Mouse (Mus musculus): ENCODE data around the gene AC109138.7. TPM values are rescaled to one million over a fixed set of nuclear protein-coding genes. Genes with fewer than 3 reads are reported as not detected.

Gene AC109138.7
- total RNA-seq, 1 experiment = not detected

DNA sequence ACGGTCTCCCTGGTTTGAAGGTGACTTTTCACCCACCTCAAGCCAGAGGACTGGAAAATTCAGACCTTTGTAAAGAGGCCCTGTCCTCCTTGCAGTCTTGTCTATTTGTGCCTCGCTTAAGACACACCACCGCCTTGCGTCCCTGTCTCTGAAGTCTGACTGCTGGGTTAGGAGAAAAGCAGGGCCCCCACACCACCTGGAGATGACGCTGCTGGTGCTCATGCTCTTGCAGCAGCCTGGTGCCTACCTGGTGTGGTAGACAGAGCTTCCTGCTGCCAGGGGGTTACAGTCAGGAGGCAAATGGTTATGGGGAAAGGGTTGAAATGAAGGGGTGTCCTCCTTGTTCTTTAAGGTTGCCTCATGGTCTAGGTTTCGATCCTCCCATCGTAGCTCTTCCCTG, 40.1 kb downstream of the AC109138.7 start:
- no peak overlapping the region for H3K9ac ChIP-seq (ENCODE audit: insufficient read depth, low read depth, low read length, poor library complexity, severe bottlenecking)
- peaks cover 0 to 2% of the 10 kb centered on the region in 2 experiments; a peak in 1 of 4 replicates for H3K4me1 ChIP-seq (ENCODE audit: control insufficient read depth in 2 of 2, insufficient read depth in 2 of 2, low read length in 2 of 2, poor library complexity in 1 of 2)
- H3K27ac ChIP-seq (ENCODE audit: insufficient read depth, low read depth, low read length, poor library complexity, severe bottlenecking) = no peak overlapping the region
- H3K9me3 ChIP-seq (ENCODE audit: control insufficient read depth, insufficient read depth, low read depth, low read length) = no peaks in the 10 kb centered on the region
- H3K36me3 ChIP-seq (ENCODE audit: control insufficient read depth, insufficient read depth, low read length, poor library complexity, severe bottlenecking) = no peaks in the 10 kb centered on the region
- in situ Hi-C loops (cut with MboI; ENCODE audit: low sequenced_read_pairs in 2 of 2, unreplicated experiment in 2 of 2) = no loop called here
- H3K4me3 ChIP-seq (ENCODE audit: insufficient read depth in 1 of 2, low read depth in 1 of 2, low read length in 2 of 2, poor library complexity in 1 of 2, severe bottlenecking in 1 of 2) = no peak overlapping the region
- TF ChIP-seq MAFK (IDR thresholded peaks at IDR 0.05; ENCODE audit: insufficient read depth, low read depth, low read length) (no peak), HCFC1 (IDR thresholded peaks at IDR 0.05; ENCODE audit: borderline replicate concordance, insufficient read depth, low read length) (no peak), CHD2 (IDR thresholded peaks at IDR 0.05; ENCODE audit: low read depth, low read length) (no peak), ZC3H11A (IDR thresholded peaks at IDR 0.05; ENCODE audit: borderline replicate concordance, low read depth, low read length) (no peak), ZNF384 (IDR thresholded peaks at IDR 0.05; ENCODE audit: low read depth, low read length) (no peak)
- no peak for DNase-seq (ENCODE audit: low read depth, low spot score)

DNA sequence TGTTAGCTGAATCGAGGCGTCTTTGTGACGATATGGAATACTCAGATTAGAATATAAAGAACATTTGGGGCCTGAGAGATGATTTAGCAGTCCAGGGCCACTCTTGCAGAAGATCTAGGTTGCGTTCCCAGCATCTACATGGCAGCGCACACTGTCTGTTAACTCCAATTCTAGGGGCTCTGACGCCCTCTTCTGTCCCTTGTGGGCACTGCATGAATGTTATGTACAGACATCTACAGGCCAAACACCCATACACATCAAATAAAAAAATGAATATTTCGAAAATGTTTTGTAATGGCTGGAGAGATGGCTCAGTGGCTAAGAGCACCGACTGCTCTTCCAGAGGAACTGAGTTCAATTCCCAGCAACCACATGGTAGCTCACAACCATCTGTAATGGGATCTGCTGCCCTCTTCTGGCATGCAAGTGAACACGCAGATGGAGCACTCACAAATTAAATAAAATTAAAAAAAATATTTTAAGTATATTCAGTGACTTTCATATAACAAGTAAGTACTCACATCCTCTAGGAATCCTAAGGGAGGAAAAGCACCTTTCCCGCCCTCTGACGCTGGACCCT, 41.5 kb downstream of the AC109138.7 start:
- in situ Hi-C loops (cut with MboI; ENCODE audit: low sequenced_read_pairs in 2 of 2, unreplicated experiment in 2 of 2) = no loop called here
- DNase-seq (ENCODE audit: low read depth, low spot score) = peak; percentile 56
- peaks cover 0 to 2% of the 10 kb centered on the region in 2 experiments; a peak in 1 of 4 replicates for H3K4me1 ChIP-seq (ENCODE audit: control insufficient read depth in 2 of 2, insufficient read depth in 2 of 2, low read length in 2 of 2, poor library complexity in 1 of 2)
- no peak overlapping the region for H3K4me3 ChIP-seq (ENCODE audit: insufficient read depth in 1 of 2, low read depth in 1 of 2, low read length in 2 of 2, poor library complexity in 1 of 2, severe bottlenecking in 1 of 2)
- H3K9ac ChIP-seq (ENCODE audit: insufficient read depth, low read depth, low read length, poor library complexity, severe bottlenecking) = no peak overlapping the region
- H3K27ac ChIP-seq (ENCODE audit: insufficient read depth, low read depth, low read length, poor library complexity, severe bottlenecking) = no peak overlapping the region
- TF ChIP-seq ZC3H11A (IDR thresholded peaks at IDR 0.05; ENCODE audit: borderline replicate concordance, low read depth, low read length) (peak; percentile 26; the same call in 1 of the 2 replicates), MAFK (IDR thresholded peaks at IDR 0.05; ENCODE audit: insufficient read depth, low read depth, low read length) (no peak)
- H3K36me3 ChIP-seq (ENCODE audit: control insufficient read depth, insufficient read depth, low read length, poor library complexity, severe bottlenecking) = no peaks in the 10 kb centered on the region
- no peaks in the 10 kb centered on the region for H3K9me3 ChIP-seq (ENCODE audit: control insufficient read depth, insufficient read depth, low read depth, low read length)

DNA sequence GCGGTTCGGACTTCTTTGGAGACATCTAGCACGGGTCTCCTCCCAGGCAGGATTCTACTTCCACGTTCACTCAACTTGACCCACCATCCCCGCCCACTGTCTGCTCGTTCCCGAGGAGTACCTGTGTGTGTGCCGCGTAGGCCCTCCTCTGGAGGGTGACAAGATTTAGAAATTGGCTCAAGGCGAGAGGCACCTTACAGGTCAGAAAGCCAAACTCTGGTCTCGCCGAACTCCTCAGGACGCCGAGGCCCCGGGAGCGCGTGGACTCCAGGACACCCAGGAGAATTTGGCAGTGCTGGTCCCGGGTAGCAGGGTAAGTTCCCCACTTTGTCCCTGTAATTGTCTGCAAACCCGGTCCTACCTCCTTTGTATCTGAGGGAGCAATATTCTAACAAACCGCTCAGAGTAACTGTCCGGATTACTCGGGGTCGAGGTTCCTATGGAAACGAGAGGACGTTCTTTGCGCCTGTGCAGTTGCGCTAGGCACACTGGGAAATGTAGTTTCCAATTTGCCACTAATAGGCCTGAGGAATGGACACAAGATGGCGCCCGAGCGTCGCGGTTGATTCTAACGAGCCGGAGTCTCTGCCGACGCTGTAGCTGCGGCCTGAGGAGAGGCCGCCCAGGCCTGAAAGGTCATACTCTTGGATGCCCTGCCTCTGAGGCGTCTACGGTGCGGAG, 43.2 kb downstream of the AC109138.7 start:
- H3K27ac ChIP-seq (ENCODE audit: insufficient read depth, low read depth, low read length, poor library complexity, severe bottlenecking) = no peak overlapping the region
- TF ChIP-seq HCFC1 (IDR thresholded peaks at IDR 0.05; ENCODE audit: borderline replicate concordance, insufficient read depth, low read length) (peak; percentile 99), ZNF384 (IDR thresholded peaks at IDR 0.05; ENCODE audit: low read depth, low read length) (no peak), ZC3H11A (IDR thresholded peaks at IDR 0.05; ENCODE audit: borderline replicate concordance, low read depth, low read length) (peak; percentile 68; the same call in 1 of the 2 replicates)
- peak; percentile 95 for DNase-seq (ENCODE audit: low read depth, low spot score)
- H3K9me3 ChIP-seq (ENCODE audit: control insufficient read depth, insufficient read depth, low read depth, low read length) = no peaks in the 10 kb centered on the region
- no peaks in the 10 kb centered on the region for H3K36me3 ChIP-seq (ENCODE audit: control insufficient read depth, insufficient read depth, low read length, poor library complexity, severe bottlenecking)
- peak overlapping the region; percentile 45 to 73 for H3K4me3 ChIP-seq (ENCODE audit: insufficient read depth in 1 of 2, low read depth in 1 of 2, low read length in 2 of 2, poor library complexity in 1 of 2, severe bottlenecking in 1 of 2)
- peaks cover 0 to 2% of the 10 kb centered on the region in 2 experiments; a peak in 1 of 4 replicates for H3K4me1 ChIP-seq (ENCODE audit: control insufficient read depth in 2 of 2, insufficient read depth in 2 of 2, low read length in 2 of 2, poor library complexity in 1 of 2)
- peak overlapping the region; percentile 65 for H3K9ac ChIP-seq (ENCODE audit: insufficient read depth, low read depth, low read length, poor library complexity, severe bottlenecking)
- in situ Hi-C loops (cut with MboI; ENCODE audit: low sequenced_read_pairs in 2 of 2, unreplicated experiment in 2 of 2) = no loop called here

DNA sequence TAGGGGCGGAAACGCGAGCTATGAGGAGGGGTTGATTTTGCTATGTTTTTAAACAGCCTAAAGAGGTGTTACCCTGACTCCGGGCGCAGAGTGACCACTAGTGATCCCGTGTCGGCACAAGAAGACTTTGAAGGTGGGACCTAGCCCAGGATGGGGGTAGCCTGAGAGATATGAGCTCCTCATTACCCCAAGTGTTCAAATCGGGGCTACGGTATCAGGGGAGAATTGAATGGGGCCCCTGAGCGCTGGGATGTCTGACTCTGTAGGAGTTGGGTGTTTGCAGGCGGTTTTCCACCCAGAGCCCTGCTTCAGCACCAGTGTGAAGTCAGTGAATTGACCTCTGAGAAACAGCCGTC, 43.7 kb downstream of the AC109138.7 start:
- TF ChIP-seq ZNF384 (IDR thresholded peaks at IDR 0.05; ENCODE audit: low read depth, low read length) (no peak), ZC3H11A (IDR thresholded peaks at IDR 0.05; ENCODE audit: borderline replicate concordance, low read depth, low read length) (no peak; the same call in 1 of the 2 replicates), MAFK (IDR thresholded peaks at IDR 0.05; ENCODE audit: insufficient read depth, low read depth, low read length) (no peak), CHD2 (IDR thresholded peaks at IDR 0.05; ENCODE audit: low read depth, low read length) (no peak), HCFC1 (IDR thresholded peaks at IDR 0.05; ENCODE audit: borderline replicate concordance, insufficient read depth, low read length) (no peak)
- H3K27ac ChIP-seq (ENCODE audit: insufficient read depth, low read depth, low read length, poor library complexity, severe bottlenecking) = no peak overlapping the region
- H3K36me3 ChIP-seq (ENCODE audit: control insufficient read depth, insufficient read depth, low read length, poor library complexity, severe bottlenecking) = no peaks in the 10 kb centered on the region
- in situ Hi-C loops (cut with MboI; ENCODE audit: low sequenced_read_pairs in 2 of 2, unreplicated experiment in 2 of 2) = no loop called here
- H3K4me3 ChIP-seq (ENCODE audit: insufficient read depth in 1 of 2, low read depth in 1 of 2, low read length in 2 of 2, poor library complexity in 1 of 2, severe bottlenecking in 1 of 2) = peak overlapping the region; percentile 30 to 36; a peak in 3 of 4 replicates
- H3K9ac ChIP-seq (ENCODE audit: insufficient read depth, low read depth, low read length, poor library complexity, severe bottlenecking) = peak overlapping the region; percentile 65
- no peak for DNase-seq (ENCODE audit: low read depth, low spot score)
- no peaks in the 10 kb centered on the region for H3K9me3 ChIP-seq (ENCODE audit: control insufficient read depth, insufficient read depth, low read depth, low read length)
- peaks cover 0 to 2% of the 10 kb centered on the region in 2 experiments; a peak in 1 of 4 replicates for H3K4me1 ChIP-seq (ENCODE audit: control insufficient read depth in 2 of 2, insufficient read depth in 2 of 2, low read length in 2 of 2, poor library complexity in 1 of 2)
